Mouse (Mus musculus): ENCODE results near the gene Adcy4. TPM values are rescaled to one million over a fixed set of nuclear protein-coding genes. Genes with fewer than 3 reads are reported as not detected.

The Adcy4 gene
- polyA plus RNA-seq, 1 experiment from 2014 or later = 1.8 TPM

DNA sequence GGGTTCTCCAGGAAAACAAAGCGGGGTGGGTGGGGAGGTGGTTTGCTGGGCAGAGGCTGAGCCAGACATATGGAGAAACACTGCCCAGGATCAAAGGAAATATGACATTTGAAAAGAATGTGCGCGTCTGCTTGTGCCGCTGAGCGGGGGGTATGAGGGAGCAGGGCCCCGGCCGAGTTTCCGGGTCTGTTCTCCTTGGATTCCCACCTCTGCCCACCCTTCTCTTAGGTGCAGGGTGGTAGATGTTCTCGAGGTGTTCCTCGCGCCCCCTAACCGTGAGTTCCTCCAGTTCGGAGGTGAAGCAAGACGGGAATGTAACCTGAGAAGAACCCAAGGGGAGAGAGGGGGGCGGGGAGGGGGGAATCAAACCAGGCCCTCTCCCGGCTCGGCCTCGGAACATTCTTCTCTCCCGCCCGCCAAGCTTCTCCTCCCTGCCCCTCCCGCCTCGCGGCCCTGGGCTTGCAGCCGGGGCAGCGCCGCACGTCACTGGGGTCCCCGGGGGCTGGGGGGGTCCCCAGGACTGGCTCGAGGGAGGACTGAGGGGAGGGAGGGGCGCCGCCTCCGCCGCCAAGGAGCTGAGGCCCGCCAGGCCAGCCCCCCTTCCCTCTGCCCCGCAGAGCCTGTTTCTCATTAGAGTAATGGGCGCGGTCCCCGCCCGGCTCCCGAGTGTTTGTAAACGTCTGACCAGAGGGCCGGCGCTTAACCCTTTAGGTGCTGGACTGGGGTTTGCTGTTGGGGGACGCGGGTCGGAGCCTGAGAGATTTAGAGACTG lies 39.3 kb upstream of the Adcy4 start, which contains the start of gene Nfatc4:
Gene Nfatc4, plus strand, starts transcription at position 154 of the 772 bp plus-strand sequence.
- H3K4me2 ChIP-seq = peak within 1 kb of the TSS; percentile 79
- H3K27ac ChIP-seq = peak within 1 kb of the TSS; percentile 34
- peaks cover 63% of the 10 kb centered on the region for H3K27me3 ChIP-seq
- no peaks in the 10 kb centered on the region for H3K9me3 ChIP-seq (replicated peaks)
- H3K4me3 ChIP-seq (replicated peaks) = peak within 1 kb of the TSS; percentile 61
- ATAC-seq (ENCODE audit: low read depth) = peak; percentile 27; the same call in 1 of the 2 replicates
- H3K36me3 ChIP-seq = no peaks in the 10 kb centered on the region
- H3K4me1 ChIP-seq (replicated peaks) = peaks cover 34% of the 10 kb centered on the region
- DNase-seq = peak; percentile 24
- under 1% methylated on average over 30 of the region's 46 CpGs for WGBS (ENCODE audit: insufficient replicate concordance)
- H3K9ac ChIP-seq = peak within 1 kb of the TSS; percentile 58

DNA sequence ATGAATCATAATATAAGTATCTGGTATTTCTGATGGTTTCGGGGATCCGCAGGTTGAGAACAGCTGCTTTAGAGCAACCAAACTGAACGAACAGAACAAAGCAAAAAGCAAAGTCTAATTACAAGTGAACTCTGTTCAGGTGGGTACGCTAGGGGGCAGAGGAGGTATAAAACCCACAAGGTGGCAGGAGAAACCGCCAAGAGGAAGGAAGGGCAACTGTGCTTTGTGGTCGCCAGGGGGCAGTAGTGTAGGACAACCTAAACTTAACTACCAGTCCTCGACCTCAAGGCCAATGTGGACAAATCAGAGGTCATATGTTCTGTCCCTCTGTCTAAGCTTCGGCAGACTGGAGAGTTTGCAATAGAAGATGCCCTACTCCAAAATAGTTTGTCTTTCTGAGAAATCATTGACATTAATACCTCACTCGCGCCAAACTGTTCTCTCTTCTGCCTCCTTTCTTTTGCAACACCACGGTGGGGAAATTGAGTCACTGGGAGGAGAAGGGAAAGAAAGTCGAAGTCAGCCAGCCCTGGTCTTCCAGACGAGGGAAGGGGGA lies 38.6 kb upstream of the Adcy4 start:
- WGBS (ENCODE audit: insufficient replicate concordance) = 3% methylated on average over 13 of the region's 13 CpGs
- H3K27ac ChIP-seq = no peak overlapping the region; the same call in 1 of the 2 replicates
- H3K36me3 ChIP-seq = no peaks in the 10 kb centered on the region
- peaks cover 56% of the 10 kb centered on the region for H3K27me3 ChIP-seq
- H3K9ac ChIP-seq = peak overlapping the region; percentile 58; the same call in 1 of the 2 replicates
- no peaks in the 10 kb centered on the region for H3K9me3 ChIP-seq (replicated peaks)
- peak overlapping the region; percentile 79 for H3K4me2 ChIP-seq
- H3K4me3 ChIP-seq (replicated peaks) = peak overlapping the region; percentile 61
- peaks cover 33% of the 10 kb centered on the region for H3K4me1 ChIP-seq (replicated peaks)
- ATAC-seq (ENCODE audit: low read depth) (peak; percentile 55; the same call in 1 of the 2 replicates), DNase-seq (peak; percentile 51)

DNA sequence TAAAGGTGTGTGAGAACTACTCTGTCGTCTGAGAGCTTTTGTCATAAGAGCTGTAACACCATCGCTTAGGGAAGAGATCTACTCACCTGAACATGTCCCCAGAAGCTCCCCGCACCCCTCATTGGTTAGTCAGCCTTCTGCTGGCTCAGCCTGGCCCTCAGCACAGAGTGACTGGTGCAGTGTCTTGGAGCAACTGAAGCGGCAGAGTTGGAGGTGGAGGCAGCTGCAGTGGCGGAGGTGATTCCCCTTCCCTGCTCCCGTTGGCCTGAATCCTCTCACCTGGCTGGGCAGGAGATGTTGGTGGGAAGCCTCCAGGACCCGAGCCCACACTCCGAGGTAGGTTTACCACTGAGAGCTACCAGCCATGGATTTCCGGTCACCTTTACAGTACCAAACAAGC lies 36.7 kb upstream of the Adcy4 start:
- no peaks in the 10 kb centered on the region for H3K9me3 ChIP-seq (replicated peaks)
- no peak overlapping the region for H3K27ac ChIP-seq
- H3K9ac ChIP-seq = no peak overlapping the region
- peaks cover 26% of the 10 kb centered on the region for H3K4me1 ChIP-seq (replicated peaks)
- 69% methylated on average over 9 of the region's 9 CpGs for WGBS (ENCODE audit: insufficient replicate concordance)
- ATAC-seq (ENCODE audit: low read depth) (no peak), DNase-seq (no peak)
- H3K36me3 ChIP-seq = no peaks in the 10 kb centered on the region
- no peak overlapping the region for H3K4me3 ChIP-seq (replicated peaks)
- H3K4me2 ChIP-seq = no peak overlapping the region
- peaks cover 37% of the 10 kb centered on the region for H3K27me3 ChIP-seq

DNA sequence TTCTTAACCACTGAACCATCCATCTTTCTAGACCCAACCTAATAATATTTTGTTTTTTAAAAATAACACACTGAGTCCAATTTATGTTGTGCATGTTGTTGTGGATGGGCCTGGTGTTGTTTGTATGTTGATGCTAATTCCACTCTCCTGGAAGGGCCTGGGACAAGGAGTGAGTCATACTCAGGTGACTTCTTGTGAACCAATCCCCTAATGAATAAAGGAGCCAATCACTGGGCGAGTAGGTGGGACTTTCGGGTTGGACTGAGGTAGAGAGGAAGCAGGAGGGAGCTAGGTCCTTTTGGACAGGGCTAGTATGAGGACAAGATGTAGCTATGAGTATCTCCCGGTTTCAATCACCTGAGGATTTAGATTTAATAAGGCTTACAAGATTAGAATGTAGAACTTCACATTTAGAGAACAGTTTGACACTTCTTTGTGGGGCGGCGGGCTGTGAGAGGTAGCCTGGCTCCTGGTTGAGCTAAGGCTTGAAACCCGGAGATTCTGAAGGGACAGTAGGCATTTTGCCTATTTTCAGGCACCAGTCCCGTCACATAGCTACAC lies 36.0 kb upstream of the Adcy4 start:
- Histone ChIP-seq H3K27ac (no peak overlapping the region), H3K4me1 (replicated peaks) (peaks cover 21% of the 10 kb centered on the region), H3K9me3 (replicated peaks) (no peaks in the 10 kb centered on the region), H3K4me2 (no peak overlapping the region), H3K36me3 (no peaks in the 10 kb centered on the region), H3K4me3 (replicated peaks) (no peak overlapping the region), H3K9ac (no peak overlapping the region), H3K27me3 (peaks cover 33% of the 10 kb centered on the region)
- ATAC-seq (ENCODE audit: low read depth) (no peak), DNase-seq (no peak)
- WGBS (ENCODE audit: insufficient replicate concordance) = 64% methylated on average over 7 of the region's 7 CpGs

DNA sequence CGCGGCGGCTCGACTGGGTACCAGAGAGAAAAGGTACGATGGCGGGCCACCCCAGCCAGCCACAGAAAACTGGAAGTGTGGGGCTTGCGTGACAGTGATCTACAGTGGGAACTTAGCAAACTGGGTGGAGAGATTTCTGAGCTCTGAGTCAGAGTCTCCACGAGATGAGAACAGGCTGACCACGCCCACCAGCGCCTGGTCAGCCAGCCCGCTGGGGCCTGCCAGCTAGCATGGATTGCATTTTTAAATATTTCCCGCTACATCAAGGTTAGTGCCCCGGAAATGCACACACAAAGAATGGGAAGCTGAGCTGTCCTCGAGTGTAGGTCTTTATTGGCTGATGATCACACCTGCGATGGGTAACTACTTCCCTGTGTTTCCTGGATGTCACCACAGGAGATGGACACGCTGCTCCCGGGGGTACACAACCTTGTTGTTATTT lies 31.4 kb upstream of the Adcy4 start:
- ATAC-seq (ENCODE audit: low read depth) (no peak), DNase-seq (no peak)
- Histone ChIP-seq H3K27me3 (0 out of 2 replicates have a peak, but pooled peaks cover 5% of the 10 kb centered on the region), H3K9me3 (replicated peaks) (no peaks in the 10 kb centered on the region), H3K27ac (no peak overlapping the region), H3K4me3 (replicated peaks) (peak overlapping the region; percentile 38), H3K9ac (no peak overlapping the region), H3K4me1 (replicated peaks) (0 out of 2 replicates have a peak, but pooled peaks cover 2% of the 10 kb centered on the region), H3K36me3 (no peaks in the 10 kb centered on the region), H3K4me2 (peak overlapping the region; percentile 55)
- WGBS (ENCODE audit: insufficient replicate concordance) = 22% methylated on average over 17 of the region's 17 CpGs

DNA sequence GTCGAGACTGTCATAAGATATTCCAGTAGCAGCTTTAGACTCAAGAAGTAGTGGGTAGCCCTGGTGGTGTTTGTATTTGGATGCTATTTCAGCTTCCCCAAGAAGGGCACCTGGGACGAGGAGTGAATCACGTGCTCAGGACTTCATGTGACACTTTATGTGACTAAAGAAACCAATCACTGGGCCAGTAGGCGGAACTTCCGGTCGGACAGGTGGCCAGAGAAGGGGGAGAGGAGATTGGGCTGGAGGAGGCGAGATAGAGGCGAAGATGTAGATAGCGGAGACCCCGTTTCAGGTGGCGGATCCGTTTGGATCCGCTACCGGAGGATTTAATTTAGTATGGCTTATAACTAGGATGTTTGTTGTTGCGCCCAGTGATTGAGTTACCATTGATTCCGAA lies 31.0 kb upstream of the Adcy4 start:
- Histone ChIP-seq H3K27me3 (0 out of 2 replicates have a peak, but pooled peaks cover 5% of the 10 kb centered on the region), H3K27ac (no peak overlapping the region), H3K4me1 (replicated peaks) (0 out of 2 replicates have a peak, but pooled peaks cover 2% of the 10 kb centered on the region), H3K4me2 (peak overlapping the region; percentile 55), H3K36me3 (no peaks in the 10 kb centered on the region), H3K9ac (no peak overlapping the region), H3K9me3 (replicated peaks) (no peaks in the 10 kb centered on the region), H3K4me3 (replicated peaks) (peak overlapping the region; percentile 38)
- DNase-seq (peak; percentile 17), ATAC-seq (ENCODE audit: low read depth) (no peak)
- WGBS (ENCODE audit: insufficient replicate concordance) = 32% methylated on average over 16 of the region's 16 CpGs

DNA sequence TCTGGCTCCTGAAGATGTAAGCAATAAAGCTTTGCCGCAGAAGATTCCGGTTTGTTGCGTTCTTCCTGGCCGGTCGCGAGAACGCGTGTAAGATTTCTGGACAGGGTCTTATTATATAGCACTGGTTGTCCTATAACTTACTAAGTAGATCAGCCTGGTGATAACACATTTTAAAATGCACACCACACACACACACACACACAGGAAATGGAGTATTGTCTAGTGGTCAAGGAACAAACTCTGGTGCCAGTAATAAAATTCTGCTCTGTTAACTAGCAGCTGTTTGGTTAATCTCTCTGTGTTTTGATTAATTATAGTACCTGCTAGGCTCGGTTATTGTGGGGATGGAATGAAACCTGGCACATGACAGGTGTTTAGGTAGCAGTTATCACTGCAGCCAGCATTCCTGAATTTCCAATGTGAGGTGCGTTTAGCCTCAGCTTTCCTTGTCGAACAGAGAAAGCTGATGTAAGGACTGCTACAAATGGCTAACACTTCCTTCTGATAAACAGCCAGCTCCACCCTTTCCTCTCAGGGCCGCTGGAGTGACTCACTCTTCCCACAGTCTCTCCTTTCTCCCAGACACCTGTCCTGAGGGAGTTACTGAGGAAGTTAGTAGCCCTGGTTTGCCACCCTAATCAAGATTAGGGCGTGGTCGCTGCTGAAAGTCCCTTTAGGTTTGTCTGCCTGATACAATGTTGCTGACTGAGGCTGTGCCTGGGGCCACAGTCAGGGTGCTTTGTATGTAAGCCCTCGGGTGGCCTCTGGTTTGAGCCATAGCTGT lies 11.7 kb upstream of the Adcy4 start:
- H3K4me3 ChIP-seq (replicated peaks) = no peak overlapping the region
- ATAC-seq (ENCODE audit: low read depth) = peak; percentile 23; the same call in 1 of the 2 replicates
- H3K9ac ChIP-seq = peak overlapping the region; percentile 17; the same call in 1 of the 2 replicates
- no peaks in the 10 kb centered on the region for H3K9me3 ChIP-seq (replicated peaks)
- no peaks in the 10 kb centered on the region for H3K27me3 ChIP-seq
- WGBS (ENCODE audit: insufficient replicate concordance) = 55% methylated on average over 15 of the region's 15 CpGs
- no peak for DNase-seq
- no peak overlapping the region for H3K27ac ChIP-seq
- H3K4me2 ChIP-seq = no peak overlapping the region
- peaks cover 12% of the 10 kb centered on the region for H3K4me1 ChIP-seq (replicated peaks)
- no peaks in the 10 kb centered on the region for H3K36me3 ChIP-seq

DNA sequence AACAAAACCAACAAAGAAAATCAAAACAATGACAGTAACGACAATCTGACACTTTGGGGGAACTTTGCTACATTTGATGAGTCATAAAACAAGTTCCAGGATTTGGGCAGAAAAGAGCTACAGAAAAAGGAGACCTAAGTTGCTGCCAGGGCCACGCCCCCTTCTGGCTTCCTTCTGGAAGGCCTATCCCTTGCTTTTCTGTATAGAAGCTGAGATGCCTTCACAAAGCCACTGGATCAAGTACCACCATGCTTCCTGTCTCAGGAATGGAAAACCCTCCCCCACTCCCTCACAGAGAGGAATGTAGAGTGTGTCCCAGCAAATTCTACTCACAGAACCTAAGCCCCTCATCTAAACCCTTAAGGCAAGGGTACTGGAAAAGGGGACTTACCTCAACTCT lies 10.1 kb upstream of the Adcy4 start:
- Histone ChIP-seq H3K4me2 (no peak overlapping the region), H3K27ac (no peak overlapping the region), H3K4me1 (replicated peaks) (peaks cover 13% of the 10 kb centered on the region), H3K27me3 (no peaks in the 10 kb centered on the region), H3K4me3 (replicated peaks) (no peak overlapping the region), H3K9me3 (replicated peaks) (no peaks in the 10 kb centered on the region), H3K36me3 (no peaks in the 10 kb centered on the region), H3K9ac (no peak overlapping the region)
- DNase-seq (no peak), ATAC-seq (ENCODE audit: low read depth) (no peak)
- WGBS (ENCODE audit: insufficient replicate concordance) = 47% methylated on average over 2 of the region's 2 CpGs

DNA sequence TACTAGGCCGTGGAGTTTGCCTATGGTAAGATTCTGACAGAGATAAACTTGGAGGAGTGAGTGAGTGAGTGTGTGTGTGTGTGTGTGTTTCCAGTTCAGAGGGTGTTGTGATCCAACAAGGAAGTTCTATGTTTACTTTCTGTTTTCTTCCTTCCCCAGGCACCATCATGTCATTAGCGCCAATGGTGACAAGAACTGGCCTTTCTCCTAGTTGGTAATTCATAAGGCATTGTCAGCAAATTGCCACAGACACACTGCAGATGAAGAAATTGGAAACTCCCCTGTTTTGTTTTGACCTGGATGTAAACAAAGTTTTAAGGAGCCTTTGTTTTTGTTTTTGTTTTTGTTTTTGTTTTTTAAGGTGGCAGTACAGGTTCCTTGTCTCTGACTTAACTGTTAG lies 9.6 kb upstream of the Adcy4 start:
- no peaks in the 10 kb centered on the region for H3K27me3 ChIP-seq
- H3K36me3 ChIP-seq = no peaks in the 10 kb centered on the region
- DNase-seq = no peak
- ATAC-seq (ENCODE audit: low read depth) = no peak
- H3K27ac ChIP-seq = no peak overlapping the region
- no peak overlapping the region for H3K9ac ChIP-seq
- no peak overlapping the region for H3K4me2 ChIP-seq
- 38% methylated on average over 2 of the region's 2 CpGs for WGBS (ENCODE audit: insufficient replicate concordance)
- H3K4me3 ChIP-seq (replicated peaks) = no peak overlapping the region
- peaks cover 17% of the 10 kb centered on the region for H3K4me1 ChIP-seq (replicated peaks)
- no peaks in the 10 kb centered on the region for H3K9me3 ChIP-seq (replicated peaks)

DNA sequence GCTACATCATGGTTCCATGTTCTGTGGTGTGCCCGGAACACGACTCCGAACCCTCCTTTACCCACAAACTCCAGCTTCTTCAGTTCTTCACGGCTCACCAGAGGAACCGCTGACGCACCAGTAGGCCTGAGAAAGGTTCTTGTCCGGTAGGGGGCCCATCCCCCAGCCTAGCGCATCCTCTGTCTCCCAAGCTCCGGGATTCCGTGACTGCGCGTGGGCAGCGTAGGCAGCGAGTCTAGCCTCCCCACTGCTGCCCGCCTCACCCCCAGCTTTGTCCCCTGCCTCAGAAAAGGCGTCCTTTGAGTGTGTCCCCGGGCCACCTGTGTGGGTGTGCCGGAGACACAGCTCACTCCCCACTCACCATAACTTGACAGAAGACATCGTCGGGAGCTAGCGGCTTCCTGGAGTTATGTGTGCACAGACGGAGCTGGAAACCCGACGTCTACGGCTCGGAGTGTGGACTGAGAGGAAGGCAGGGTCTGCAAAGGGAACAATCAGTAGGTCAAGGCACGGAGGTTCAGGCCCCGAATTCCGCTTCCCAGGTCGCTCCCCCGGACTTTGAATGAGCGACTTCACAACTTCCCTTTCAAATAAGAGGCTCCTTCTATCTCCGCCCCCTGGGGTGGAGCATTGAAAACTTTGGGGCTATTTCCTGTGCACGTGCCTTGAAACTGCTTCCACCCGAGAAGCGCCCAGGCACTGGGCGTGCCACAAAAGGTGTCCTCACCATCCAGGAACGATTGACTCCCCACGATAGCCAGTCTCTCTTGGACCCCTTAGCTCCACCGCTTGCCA lies 4.6 kb upstream of the Adcy4 start, which contains the start of gene Ripk3:
Gene Ripk3, minus strand, starts transcription at position 610 of the 795 bp plus-strand sequence.
- Histone ChIP-seq H3K27me3 (peaks cover 42% of the 10 kb centered on the region), H3K9me3 (replicated peaks) (no peaks in the 10 kb centered on the region), H3K4me1 (replicated peaks) (peaks cover 16% of the 10 kb centered on the region), H3K27ac (no peak within 1 kb of the TSS), H3K9ac (peak within 1 kb of the TSS; percentile 70), H3K4me3 (replicated peaks) (peak within 1 kb of the TSS; percentile 65), H3K4me2 (peak within 1 kb of the TSS; percentile 91), H3K36me3 (0 out of 2 replicates have a peak, but pooled peaks cover 2% of the 10 kb centered on the region)
- ATAC-seq (ENCODE audit: low read depth) (peak; percentile 76), DNase-seq (peak; percentile 58)
- WGBS (ENCODE audit: insufficient replicate concordance) = 2% methylated on average over 40 of the region's 40 CpGs
